Comparison of ENCODE assay signal across 29 mouse cellular contexts in the genomic region with DNA sequence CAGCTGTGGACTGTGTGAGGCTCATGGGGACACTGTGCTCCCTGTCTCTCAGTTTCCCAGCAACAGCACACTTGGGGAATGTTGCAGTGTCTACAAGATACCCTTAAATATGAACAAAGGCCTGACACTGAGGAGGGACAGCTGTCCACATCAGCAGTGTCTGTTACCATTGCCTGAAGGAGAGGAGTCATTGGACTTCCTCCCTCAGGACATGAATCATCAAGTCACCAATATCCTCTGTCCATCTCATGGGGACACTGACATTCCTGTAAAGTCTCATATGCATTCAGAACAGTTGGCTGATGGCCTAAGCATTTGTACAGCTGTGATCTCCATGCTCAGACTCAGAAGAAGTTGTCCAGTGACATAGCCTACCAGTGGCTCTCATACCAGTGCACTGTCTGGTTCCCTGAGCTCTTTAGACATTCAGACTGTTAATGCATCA. TPM values are rescaled to one million over a fixed set of nuclear protein-coding genes. Genes with fewer than 3 reads are reported as not detected.
A peak's percentile ranks its signal among the peaks of the same experiment; 100 is the strongest.
DNase-seq lines count a peak whose midpoint lies in the region; ATAC-seq lines count a peak whose summit lies in the region.
"Had no signal": no experiment of that assay in that cellular context is flagged by ENCODE, and none has a peak within 500 bp of the region (broad histone marks: within the 10 kb centered on the region; RNA-seq: fewer than 3 reads in every experiment).

No protein-coding gene starts in this region.

- ATAC-seq in heart, embryonic 12.5 days (ENCODE audit: insufficient number of reproducible peaks, low FRiP score) = no peak
- no peak for ATAC-seq in kidney, embryonic 15.5 days (replicated peaks; ENCODE audit: low FRiP score)
- ATAC-seq in megakaryocyte, adult 5-6 weeks (ENCODE audit: poor library complexity, severe bottlenecking) = no peak
- ATAC-seq in forebrain, embryonic 11.5 days (replicated peaks; ENCODE audit: low FRiP score) = no peak
- ATAC-seq: forebrain, postnatal 0 days; intestine, embryonic 16.5 days; liver, embryonic 12.5 days had no signal

- H3K4me1 ChIP-seq in heart, embryonic 12.5 days (replicated peaks) = no peaks in the 10 kb centered on the region
- H3K4me1 ChIP-seq in kidney, embryonic 15.5 days = no peaks in the 10 kb centered on the region
- peaks cover 25% of the 10 kb centered on the region for H3K4me1 ChIP-seq in megakaryocyte, embryonic 14.5 days
- H3K4me1 ChIP-seq in forebrain, embryonic 11.5 days (replicated peaks; ENCODE audit: control insufficient read depth, insufficient read depth, low read length) = no peaks in the 10 kb centered on the region
- H3K4me1 ChIP-seq: hindbrain, embryonic 15.5 days; liver, embryonic 12.5 days; neural tube, embryonic 13.5 days had no signal

- no peak overlapping the region for H3K4me3 ChIP-seq in heart, embryonic 12.5 days
- H3K4me3 ChIP-seq in kidney, embryonic 15.5 days (replicated peaks) = no peak overlapping the region
- peak overlapping the region; percentile 26 for H3K4me3 ChIP-seq in megakaryocyte, embryonic 14.5 days (replicated peaks)
- no peak overlapping the region for H3K4me3 ChIP-seq in forebrain, embryonic 11.5 days (ENCODE audit: low read depth, low read length)
- H3K4me3 ChIP-seq: hindbrain, embryonic 15.5 days; liver, embryonic 12.5 days; neural tube, embryonic 13.5 days had no signal

- H3K9ac ChIP-seq in heart, embryonic 12.5 days = no peak overlapping the region
- no peak overlapping the region for H3K9ac ChIP-seq in kidney, embryonic 15.5 days
- H3K9ac ChIP-seq in forebrain, embryonic 11.5 days (ENCODE audit: low read length) = no peak overlapping the region
- H3K9ac ChIP-seq: forebrain, postnatal 0 days; hindbrain, embryonic 15.5 days; liver, embryonic 12.5 days; neural tube, embryonic 13.5 days had no signal

- H3K9me3 ChIP-seq in heart, embryonic 12.5 days (replicated peaks) = 0 out of 2 replicates have a peak, but pooled peaks cover 2% of the 10 kb centered on the region
- H3K9me3 ChIP-seq in kidney, embryonic 15.5 days (replicated peaks) = no peaks in the 10 kb centered on the region
- no peaks in the 10 kb centered on the region for H3K9me3 ChIP-seq in megakaryocyte, embryonic 14.5 days
- H3K9me3 ChIP-seq in forebrain, embryonic 11.5 days (ENCODE audit: control insufficient read depth, low read length) = no peaks in the 10 kb centered on the region
- H3K9me3 ChIP-seq: G1E; hindbrain, embryonic 15.5 days; liver, embryonic 12.5 days; neural tube, embryonic 13.5 days had no signal

- H3K4me2 ChIP-seq in heart, embryonic 12.5 days = no peak overlapping the region
- H3K4me2 ChIP-seq in kidney, embryonic 15.5 days = no peak overlapping the region
- no peak overlapping the region for H3K4me2 ChIP-seq in forebrain, embryonic 11.5 days (ENCODE audit: low read depth, low read length, severe bottlenecking)
- H3K4me2 ChIP-seq: hindbrain, embryonic 15.5 days; liver, embryonic 12.5 days; neural tube, embryonic 13.5 days had no signal

- no peaks in the 10 kb centered on the region for H3K36me3 ChIP-seq in heart, embryonic 12.5 days
- H3K36me3 ChIP-seq in kidney, embryonic 15.5 days = no peaks in the 10 kb centered on the region
- H3K36me3 ChIP-seq in megakaryocyte, embryonic 14.5 days (replicated peaks; ENCODE audit: low read length) = no peaks in the 10 kb centered on the region
- no peaks in the 10 kb centered on the region for H3K36me3 ChIP-seq in forebrain, embryonic 11.5 days (ENCODE audit: control insufficient read depth, insufficient read depth, low read length)
- H3K36me3 ChIP-seq: G1E; hindbrain, embryonic 15.5 days; liver, embryonic 12.5 days; neural tube, embryonic 13.5 days had no signal

- H3K27ac ChIP-seq in heart, embryonic 12.5 days (ENCODE audit: poor library complexity, severe bottlenecking) = no peak overlapping the region
- no peak overlapping the region for H3K27ac ChIP-seq in kidney, embryonic 15.5 days
- H3K27ac ChIP-seq in forebrain, embryonic 11.5 days (ENCODE audit: low read depth, low read length) = no peak overlapping the region
- H3K27ac ChIP-seq: hindbrain, embryonic 15.5 days; liver, embryonic 12.5 days; macrophage; neural tube, embryonic 13.5 days had no signal

- DNase-seq in heart, adult 11 months = peak; percentile 95
- DNase-seq in kidney, postnatal 14 days = peak; percentile 4
- no peak for DNase-seq in forebrain, embryonic 11.5 days (ENCODE audit: low spot score)
- no peak for DNase-seq in urinary bladder, postnatal 4 days (ENCODE audit: low spot score in 2 of 2)
- DNase-seq: adrenal gland, postnatal 25 days; cerebellum, adult 18-20 months; cerebellum, postnatal 25 days; embryo, embryonic 11 days; forebrain, postnatal 0 days; gastrocnemius, postnatal 36 days; midbrain, embryonic 14.5 days; right cerebral cortex, adult 18-20 months; thymus, postnatal 25 days had no signal

- H3K27me3 ChIP-seq in heart, embryonic 12.5 days (replicated peaks) = no peaks in the 10 kb centered on the region
- H3K27me3 ChIP-seq in kidney, embryonic 15.5 days = no peaks in the 10 kb centered on the region
- H3K27me3 ChIP-seq in megakaryocyte, embryonic 14.5 days (replicated peaks) = no peaks in the 10 kb centered on the region
- no peaks in the 10 kb centered on the region for H3K27me3 ChIP-seq in forebrain, embryonic 11.5 days (ENCODE audit: control insufficient read depth, insufficient read depth, low read length)
- H3K27me3 ChIP-seq: hindbrain, embryonic 15.5 days; liver, embryonic 12.5 days; neural tube, embryonic 13.5 days had no signal

RNA-seq across cellular contexts. Expression of gene Psg19, which starts 19.0 kb away (rescaled TPM):
- polyA plus RNA-seq in heart, embryonic 12.5 days (2016; fragmentation: Nextera tagmentation; extraction: Ambion mirVana) = not detected in 2 replicates
- not detected in 2 replicates for polyA plus RNA-seq in kidney, embryonic 15.5 days (2015; fragmentation: Nextera tagmentation; extraction: Ambion mirVana)
- polyA plus RNA-seq in megakaryocyte, embryonic 14.5 days (2012; ENCODE audit: insufficient read depth, low replicate concordance) = not detected in 2 replicates
- not detected in 2 replicates for total RNA-seq in megakaryocyte, adult 5-6 weeks (2015)
- not detected in 2 replicates for total RNA-seq in megakaryocyte, adult 5-6 weeks (2017)
- polyA plus RNA-seq in forebrain, embryonic 11.5 days (2014; fragmentation: Nextera tagmentation; extraction: Ambion mirVana) = not detected in 2 replicates
- total RNA-seq: adrenal gland, postnatal 25 days; forebrain, postnatal 0 days; gastrocnemius, postnatal 36 days; layer of hippocampus, adult 8-10 months; left cerebral cortex, adult 18-20 months had no signal
- polyA plus RNA-seq: embryonic facial prominence, embryonic 14.5 days; forebrain, postnatal 0 days; G1E; heart, embryonic 14.5 days; hindbrain, embryonic 15.5 days; intestine, embryonic 16.5 days; kidney, embryonic 16.5 days; limb, embryonic 11.5 days; liver, embryonic 12.5 days; macrophage; midbrain, embryonic 14.5 days; neural tube, embryonic 13.5 days had no signal

RNA-seq across cellular contexts. Expression of gene Psg17, which starts 42.0 kb away (rescaled TPM):
- not detected in 2 replicates for polyA plus RNA-seq in heart, embryonic 12.5 days (2016; fragmentation: Nextera tagmentation; extraction: Ambion mirVana)
- 0.09 TPM in 1 of 2 replicates, not detected in the other for polyA plus RNA-seq in kidney, embryonic 15.5 days (2015; fragmentation: Nextera tagmentation; extraction: Ambion mirVana)
- polyA plus RNA-seq in megakaryocyte, embryonic 14.5 days (2012; ENCODE audit: insufficient read depth, low replicate concordance) = not detected in 2 replicates
- total RNA-seq in megakaryocyte, adult 5-6 weeks (2015) = not detected in 2 replicates
- not detected in 2 replicates for total RNA-seq in megakaryocyte, adult 5-6 weeks (2017)
- polyA plus RNA-seq in forebrain, embryonic 11.5 days (2014; fragmentation: Nextera tagmentation; extraction: Ambion mirVana) = not detected in 2 replicates
- total RNA-seq: adrenal gland, postnatal 25 days; forebrain, postnatal 0 days; gastrocnemius, postnatal 36 days; left cerebral cortex, adult 18-20 months had no signal
- polyA plus RNA-seq: forebrain, postnatal 0 days; G1E; heart, embryonic 14.5 days; kidney, embryonic 16.5 days; limb, embryonic 11.5 days; liver, embryonic 12.5 days; macrophage; midbrain, embryonic 14.5 days; neural tube, embryonic 13.5 days had no signal

Comparison
In these comparisons a context has a peak if more than half of its experiments do, and no peak if none do; other contexts are left out.
1. DNase-seq: peak in heart, adult 11 months (single experiment) and kidney, postnatal 14 days (single experiment); none in forebrain, embryonic 11.5 days (single experiment) and urinary bladder, postnatal 4 days (0 of 2).